Mouse (Mus musculus): Measurements from ENCODE around the gene Angel2.

DNA sequence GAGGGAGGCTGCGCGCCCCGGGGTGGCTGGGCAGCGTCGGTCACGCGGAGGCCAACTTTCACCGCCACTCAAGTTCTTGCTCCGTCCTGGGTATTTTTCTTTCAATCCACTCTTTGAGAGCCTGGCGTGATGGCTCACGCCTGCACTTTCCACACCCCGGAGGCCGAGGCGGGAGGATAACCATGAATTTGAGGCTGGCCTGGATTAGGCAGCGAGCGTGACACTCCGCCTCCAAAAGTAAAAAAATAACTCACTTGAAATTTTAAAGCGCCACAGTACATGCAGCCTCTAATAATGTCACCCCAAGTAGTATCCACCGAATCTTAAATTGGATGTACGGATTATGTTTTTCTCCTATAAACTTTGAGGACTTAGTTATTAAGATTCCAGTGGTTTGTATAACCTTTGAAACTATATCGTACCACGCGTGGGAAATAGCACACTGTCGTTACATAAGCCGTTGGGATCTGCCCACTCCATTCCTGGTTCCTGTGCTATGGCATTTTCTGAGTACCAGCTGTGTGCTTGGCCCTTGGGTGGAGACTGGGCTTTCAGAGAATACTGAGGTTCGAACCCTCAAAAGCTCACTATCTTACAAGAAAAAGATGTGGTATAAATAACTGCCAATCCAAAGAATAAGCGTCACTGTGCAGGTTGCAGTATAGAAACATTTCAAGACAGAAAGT lies 4.2 kb downstream of the Angel2 start:
- TF ChIP-seq USF1 (IDR thresholded peaks at IDR 0.05; ENCODE audit: low read depth) (no peak), CTCF (IDR thresholded peaks at IDR 0.05; ENCODE audit: control insufficient read depth, insufficient read depth, insufficient read length) (no peak), CEBPB (IDR thresholded peaks at IDR 0.05; ENCODE audit: low read depth) (no peak), MAX (IDR thresholded peaks at IDR 0.05) (no peak), MYOG (IDR thresholded peaks at IDR 0.05; ENCODE audit: control insufficient read depth, extremely low read depth, insufficient read length) (no peak), MYOD1 (IDR thresholded peaks at IDR 0.05; ENCODE audit: control insufficient read depth, insufficient read length, low read depth) (no peak), FOSL1 (IDR thresholded peaks at IDR 0.05; ENCODE audit: insufficient read depth, low read length, poor library complexity, severe bottlenecking) (no peak)
